Mouse (Mus musculus) heart, postnatal 25 days (tissue): ENCODE measurements around the gene Tbc1d14. TPM values are rescaled to one million over a fixed set of nuclear protein-coding genes. Genes with fewer than 3 reads are reported as not detected.

ENCODE experiments used
- DNase-seq: peaks from one replicate; pipeline ENCODE4 v3.0.0; 2022; ENCODE audit warnings: low spot score
- intact Hi-C: fragments of 180-260 bp; cut with DNase I; formaldehyde crosslinking; loops from one replicate; pipeline ENCODE4 v1.15.1; 2025
- total RNA-seq, 2 experiments: library from RNA; stranded (reverse); gene quantifications; 2 replicates each; pipeline ENCODE4 v1.2.3; 2021

Tbc1d14 gene
- total RNA-seq, 2 experiments from 2014 or later, result 14.3 to 14.7 TPM

DNA sequence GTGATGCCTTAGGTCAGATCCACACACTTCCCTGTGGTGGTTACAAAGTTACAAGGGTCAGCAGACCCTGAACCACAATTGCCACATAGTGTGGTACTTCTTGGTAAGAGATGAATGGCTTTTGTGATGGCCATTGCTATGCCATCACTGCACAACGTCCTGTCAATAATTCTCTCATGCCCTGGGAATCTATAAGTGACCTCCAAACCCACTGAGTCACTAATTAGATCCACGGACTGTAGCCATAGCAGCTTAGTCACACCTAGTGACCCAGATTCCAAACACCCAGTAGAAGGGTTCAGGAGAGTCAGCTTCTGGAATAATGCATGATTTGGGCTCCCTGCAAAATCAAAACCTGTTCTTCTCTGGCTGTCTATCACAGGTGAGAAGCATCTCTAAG, 67.9 kb downstream of the Tbc1d14 start:
- intact Hi-C loops, result loop anchor here (5.0 kb wide), 1 partner anchor 217 kb away; no protein-coding TSS in a partner anchor
- DNase-seq, result no peak

DNA sequence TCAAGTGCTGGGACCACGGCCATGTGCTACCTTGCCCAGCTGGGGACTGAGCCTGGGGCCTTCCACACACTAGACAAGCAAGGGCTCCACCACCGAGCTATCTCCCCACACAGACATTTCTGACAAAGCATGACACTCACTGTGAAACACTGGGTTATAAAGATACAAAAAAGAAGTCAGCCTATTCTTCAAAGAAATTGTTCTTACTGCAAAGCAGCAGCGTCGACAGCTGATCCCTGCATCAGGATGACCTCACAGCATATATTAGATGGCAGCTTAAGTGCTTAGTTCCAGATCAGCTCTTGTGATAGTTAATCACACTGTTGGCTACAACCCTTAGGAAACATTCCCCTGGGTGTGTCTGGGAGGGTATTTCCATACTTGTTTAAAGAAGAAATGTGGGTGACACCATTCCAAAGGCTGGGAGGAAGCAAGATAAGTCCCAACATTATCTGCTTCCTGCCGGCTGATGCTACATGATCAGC, 69.8 kb downstream of the Tbc1d14 start:
- DNase-seq, result no peak
- intact Hi-C loops, result no loop called here

DNA sequence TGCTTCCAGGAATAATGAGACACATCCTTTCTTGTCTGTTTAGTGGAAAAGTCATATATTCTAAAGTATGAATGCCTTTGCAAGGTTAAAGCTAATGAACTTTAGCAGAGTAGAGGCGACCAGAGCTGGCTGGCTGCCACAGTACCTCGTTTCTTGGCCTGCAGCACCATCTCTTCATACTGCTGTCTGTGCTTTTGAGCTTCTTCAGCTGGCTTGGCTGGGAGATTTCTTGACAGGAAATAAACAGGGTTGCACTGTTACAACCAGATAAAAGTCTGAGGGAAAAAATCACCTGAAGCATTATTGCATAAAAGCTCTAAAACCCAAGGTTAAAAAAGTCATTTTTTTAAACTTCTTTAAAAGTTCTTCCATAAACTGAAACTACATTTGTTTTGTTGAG, 70.3 kb downstream of the Tbc1d14 start:
- DNase-seq, result no peak
- intact Hi-C loops, result no loop called here

DNA sequence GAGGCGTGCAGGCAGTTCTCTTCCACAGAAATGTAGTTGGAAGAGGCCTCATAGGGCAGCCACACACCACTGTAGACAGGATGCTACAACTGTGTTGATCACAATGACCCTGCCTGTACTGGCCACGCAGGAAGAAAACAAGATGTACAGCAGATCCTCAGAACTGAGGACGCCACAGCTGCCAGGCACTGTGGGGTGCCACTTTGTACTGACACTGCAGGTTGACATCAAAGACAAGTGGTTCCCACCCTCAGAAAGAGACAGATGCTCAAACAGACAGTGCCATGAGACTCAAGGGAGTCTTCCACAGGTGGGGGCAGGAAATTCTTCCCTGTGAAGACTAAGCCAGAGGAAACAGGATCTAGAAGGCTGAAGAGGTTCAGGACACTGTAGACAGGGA, 73.3 kb downstream of the Tbc1d14 start:
- no peak for DNase-seq
- intact Hi-C loops, result no loop called here

DNA sequence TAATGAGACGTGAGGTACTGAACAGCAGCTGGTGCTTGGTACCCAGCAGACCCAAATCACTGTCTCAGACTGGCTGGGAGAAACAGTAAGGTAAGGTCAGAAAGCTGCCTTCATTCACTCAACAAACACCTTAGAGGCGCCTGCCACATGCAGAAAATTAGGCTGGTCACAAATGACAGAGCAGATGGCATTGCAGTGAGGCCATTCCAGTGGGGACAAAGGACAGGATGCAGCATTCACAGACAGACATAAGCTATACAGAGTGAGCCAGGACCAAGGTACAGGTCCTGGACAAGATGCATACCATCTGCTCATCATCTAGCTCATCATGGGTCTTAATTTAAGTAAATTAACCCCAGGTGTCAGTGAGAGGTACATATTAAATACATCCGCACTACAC, 75.5 kb downstream of the Tbc1d14 start:
- intact Hi-C loops, result no loop called here
- DNase-seq, result no peak

DNA sequence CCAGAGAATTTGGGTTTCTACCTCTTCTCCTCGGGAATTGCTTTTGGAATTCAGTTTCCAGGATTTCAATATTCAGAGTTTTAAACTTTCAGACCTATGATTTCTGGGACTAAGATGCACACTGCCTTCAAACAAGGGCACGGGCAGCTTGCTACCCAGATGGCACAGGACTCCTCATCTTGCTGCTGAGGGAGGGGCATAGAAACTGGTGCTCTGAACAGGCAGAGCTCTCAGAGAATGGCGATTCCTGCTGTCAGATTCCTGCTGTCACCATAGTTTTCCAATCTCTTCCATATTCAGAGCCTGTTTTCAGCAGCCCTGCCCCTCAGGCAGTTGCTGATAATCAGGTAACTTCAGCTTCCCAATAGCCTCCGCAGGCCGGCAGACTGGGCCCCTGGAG, 77.5 kb downstream of the Tbc1d14 start:
- intact Hi-C loops, result no loop called here
- no peak for DNase-seq

DNA sequence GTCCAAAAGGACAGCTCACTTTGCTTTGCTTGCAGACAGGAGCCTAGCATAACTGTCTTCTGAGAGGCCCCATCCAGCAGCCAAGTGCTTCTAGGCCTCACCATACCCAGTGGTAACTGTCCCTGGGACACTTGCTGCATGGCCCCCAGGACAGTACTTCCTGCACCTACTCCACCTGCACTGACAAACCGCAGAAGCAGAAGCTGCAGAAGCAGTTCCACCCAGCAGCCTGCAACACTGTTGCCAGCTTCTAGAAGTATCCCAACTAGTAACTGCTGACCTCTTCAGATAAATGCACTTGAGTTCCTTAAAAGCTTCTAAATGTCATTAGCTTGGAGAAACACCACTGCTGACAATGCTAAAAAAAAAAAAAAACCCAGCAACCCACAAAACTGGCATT, 78.0 kb downstream of the Tbc1d14 start:
- no peak for DNase-seq
- intact Hi-C loops, result no loop called here

DNA sequence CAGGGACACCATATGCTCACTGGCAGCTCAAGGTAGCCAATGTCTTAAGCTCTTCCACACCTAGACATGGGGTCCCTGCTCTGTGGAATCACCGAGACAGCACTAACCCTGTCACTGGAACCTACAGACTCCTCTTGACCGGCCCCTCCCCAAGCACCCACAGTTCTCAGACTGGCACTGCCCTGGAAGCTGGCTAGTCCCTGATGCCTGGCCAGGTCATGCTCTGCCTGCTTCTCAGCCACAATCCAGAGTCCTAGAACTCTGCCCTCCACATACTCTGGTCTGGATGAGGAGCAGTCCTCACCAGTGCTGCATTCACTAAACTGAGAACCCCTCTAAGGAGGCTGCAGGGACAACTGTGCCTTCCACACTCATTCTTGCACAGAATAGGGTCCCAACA, 82.1 kb downstream of the Tbc1d14 start:
- no peak for DNase-seq
- intact Hi-C loops, result no loop called here

DNA sequence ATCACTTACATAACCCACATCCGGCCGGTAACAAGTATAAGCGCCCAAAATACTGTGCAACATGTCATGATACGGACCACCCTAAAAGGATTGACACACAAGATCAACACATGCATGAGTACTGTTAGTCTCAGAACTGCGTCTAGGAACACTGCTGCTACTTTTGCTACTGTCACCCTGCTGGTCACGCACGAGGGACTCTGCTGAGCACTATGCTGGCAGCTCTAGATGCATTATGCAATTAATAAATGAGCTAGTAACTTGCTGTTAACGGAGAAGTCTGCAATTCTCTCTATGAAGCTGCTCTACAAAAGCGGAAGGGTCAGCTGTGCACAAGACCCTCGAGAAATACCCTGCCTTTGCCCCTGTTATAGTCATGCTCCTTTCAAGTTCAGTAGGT, 84.7 kb downstream of the Tbc1d14 start:
- intact Hi-C loops, result no loop called here

DNA sequence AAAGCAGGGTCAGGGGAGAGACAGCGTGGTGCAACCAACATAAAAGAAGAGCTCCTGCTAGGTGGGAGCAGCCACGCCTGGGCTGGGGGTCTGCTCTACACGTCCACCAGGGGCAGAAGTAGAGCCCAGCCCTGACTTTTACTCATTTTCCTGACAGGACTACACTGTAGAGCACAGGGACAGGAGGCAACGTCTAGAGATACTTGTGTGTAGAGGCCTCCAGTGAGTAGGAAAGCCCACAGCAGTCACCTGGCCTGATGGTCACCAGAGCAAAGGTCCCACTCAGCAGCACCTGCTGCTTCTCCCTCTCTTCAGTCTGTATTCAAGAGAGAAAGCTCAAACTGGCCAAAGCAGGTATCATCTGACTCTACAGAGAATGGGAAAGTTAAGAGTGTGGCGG, 87.4 kb downstream of the Tbc1d14 start:
- intact Hi-C loops, result no loop called here
- DNase-seq, result no peak

More for the DNA sequence above, 84.7 kb downstream of the Tbc1d14 start:
- DNase-seq, result no peak

DNA sequence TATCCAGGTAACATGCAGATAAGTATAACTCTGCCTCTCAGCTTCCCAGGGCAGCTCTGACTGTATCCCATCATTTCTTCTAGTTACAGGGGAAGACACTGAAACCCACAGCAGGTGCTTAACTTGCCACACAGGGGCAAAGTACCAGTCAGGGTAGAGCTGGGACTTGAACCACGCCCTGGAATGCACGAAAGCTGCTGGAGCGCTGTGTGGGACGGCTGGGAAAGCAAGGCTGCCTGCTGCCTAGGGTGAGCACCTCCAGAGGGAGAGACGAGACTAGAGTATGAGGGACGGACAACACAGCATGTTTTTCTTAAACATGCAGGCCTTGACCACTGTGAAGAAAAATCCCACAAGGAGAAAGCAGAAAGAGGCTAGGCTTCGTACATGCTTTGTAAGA, 87.8 kb downstream of the Tbc1d14 start:
- DNase-seq, result no peak
- intact Hi-C loops, result no loop called here

DNA sequence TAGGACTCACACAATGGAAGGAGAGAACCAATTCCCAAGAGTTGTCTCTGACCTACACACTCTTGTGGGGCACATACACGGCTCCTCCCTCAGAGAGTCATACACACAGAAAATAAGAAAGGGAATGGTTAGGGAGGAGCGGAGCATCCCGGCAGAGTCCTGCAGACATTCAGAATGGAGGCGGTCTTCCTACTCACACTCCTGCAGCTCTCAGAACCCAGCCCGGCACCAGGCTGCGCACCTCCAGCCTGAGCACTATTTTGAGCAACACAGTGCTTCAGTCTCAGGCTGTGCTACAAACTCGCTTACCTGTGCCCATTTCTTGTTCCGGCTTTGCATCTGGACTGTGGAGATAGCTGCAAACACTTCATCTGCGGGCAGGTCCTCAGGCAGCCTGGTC, 98.4 kb downstream of the Tbc1d14 start:
- no peak for DNase-seq
- intact Hi-C loops, result no loop called here

DNA sequence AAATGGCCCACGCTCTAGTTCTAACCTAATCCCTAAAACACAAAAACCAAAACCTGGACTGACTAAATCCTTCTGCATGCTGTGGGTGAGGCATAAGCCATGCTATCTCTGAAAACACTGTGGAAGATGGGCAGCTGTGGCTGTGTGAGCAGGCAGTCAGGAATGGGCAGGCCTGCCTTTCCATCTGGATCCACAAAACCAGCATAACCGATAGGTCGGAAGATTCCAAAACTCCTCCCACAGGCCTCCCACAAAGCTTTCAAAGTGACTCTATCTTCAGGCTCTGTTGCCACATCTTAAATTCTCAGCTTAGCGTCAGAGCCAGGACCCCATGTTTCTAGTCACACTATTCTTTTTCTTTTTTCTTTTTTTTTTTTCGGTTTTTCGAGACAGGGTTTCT, 99.2 kb downstream of the Tbc1d14 start:
- intact Hi-C loops, result no loop called here
- no peak for DNase-seq

DNA sequence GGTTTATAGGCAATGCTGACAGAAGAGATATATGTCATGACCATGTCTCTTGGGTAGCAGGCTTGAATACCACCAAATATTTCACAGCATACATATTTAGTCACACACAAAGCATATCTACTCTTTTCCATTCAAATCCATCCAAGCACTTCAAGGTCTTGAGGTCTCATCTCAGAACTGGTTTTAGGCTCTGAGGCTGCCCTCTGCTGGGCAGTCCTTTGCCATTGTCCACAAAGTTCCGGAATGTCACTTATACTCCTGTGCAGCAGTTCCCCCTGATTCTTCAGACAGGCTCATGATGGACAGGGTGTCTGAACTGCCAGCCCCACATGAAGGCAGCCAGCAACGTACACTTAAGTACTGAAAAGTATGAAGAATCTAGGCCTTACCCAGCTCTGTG, 103.9 kb downstream of the Tbc1d14 start:
- intact Hi-C loops, result no loop called here
- no peak for DNase-seq

DNA sequence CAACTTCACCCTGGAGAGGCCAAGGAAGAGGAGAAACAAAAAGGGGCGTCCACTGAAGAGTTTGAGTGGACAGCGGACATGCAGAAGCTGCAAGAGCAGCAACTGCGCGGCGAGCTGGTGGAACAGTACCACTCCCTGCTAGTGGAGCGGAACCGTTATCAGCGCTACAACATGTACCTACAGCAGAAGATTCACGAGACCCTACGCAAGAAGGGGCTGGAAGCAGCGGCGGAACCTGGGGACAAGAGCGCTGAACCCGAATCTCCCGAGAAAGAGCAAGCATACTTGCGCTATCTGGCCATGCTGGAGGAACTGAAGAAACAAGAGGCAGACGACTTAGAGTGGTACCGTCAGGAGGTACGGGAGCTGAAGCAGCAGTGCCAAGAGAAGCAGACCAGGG, 107.8 kb downstream of the Tbc1d14 start:
- intact Hi-C loops, result no loop called here
- no peak for DNase-seq

DNA sequence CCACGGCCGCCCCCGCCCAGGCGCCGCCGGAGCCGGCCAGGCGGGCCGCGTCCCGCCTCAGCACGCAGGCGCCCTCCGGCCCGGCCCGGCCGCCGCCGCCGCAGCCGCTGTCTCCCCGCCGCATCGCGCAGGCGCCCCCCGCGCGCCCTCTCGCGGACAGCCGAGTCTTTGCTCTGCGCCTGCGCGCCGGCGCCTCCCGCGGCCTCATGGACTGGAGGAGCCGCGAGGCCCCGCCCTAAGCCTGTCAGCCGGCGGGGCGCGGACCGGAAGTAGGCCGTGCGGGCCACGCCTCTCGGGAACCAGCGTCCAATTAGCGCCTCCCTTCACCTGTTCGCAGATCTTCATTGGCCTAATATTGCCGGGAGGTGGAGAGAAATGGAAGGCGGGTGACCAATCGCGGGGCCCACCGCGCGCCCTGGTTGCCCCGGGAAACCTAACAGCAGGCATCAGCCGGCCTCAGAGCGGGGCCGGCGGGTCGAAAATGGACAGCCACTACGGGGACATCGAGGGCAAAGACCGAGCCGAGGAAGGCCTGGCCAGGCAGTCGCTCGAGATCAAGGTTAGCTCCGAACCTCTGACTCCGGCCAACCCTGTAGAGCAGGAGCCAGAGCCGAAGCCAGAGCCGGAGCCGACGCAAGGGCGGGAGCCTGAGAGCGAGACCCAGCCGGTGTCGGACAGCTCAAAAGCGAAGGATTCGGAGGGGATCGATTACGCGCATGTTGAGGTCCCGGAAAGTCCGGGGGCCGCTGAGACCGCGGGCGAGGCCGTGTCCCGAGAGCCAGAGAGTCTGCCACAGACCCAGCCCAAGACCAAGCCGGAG, 108.7 kb downstream of the Tbc1d14 start, which contains the start of the genes Tada2b and Ccdc96:
Gene Tada2b (minus strand): TSS at position 115 of the 820 bp plus-strand sequence.
Gene Ccdc96 (plus strand): TSS at position 418 of the 820 bp plus-strand sequence.
- intact Hi-C loops, result no loop called here

DNA sequence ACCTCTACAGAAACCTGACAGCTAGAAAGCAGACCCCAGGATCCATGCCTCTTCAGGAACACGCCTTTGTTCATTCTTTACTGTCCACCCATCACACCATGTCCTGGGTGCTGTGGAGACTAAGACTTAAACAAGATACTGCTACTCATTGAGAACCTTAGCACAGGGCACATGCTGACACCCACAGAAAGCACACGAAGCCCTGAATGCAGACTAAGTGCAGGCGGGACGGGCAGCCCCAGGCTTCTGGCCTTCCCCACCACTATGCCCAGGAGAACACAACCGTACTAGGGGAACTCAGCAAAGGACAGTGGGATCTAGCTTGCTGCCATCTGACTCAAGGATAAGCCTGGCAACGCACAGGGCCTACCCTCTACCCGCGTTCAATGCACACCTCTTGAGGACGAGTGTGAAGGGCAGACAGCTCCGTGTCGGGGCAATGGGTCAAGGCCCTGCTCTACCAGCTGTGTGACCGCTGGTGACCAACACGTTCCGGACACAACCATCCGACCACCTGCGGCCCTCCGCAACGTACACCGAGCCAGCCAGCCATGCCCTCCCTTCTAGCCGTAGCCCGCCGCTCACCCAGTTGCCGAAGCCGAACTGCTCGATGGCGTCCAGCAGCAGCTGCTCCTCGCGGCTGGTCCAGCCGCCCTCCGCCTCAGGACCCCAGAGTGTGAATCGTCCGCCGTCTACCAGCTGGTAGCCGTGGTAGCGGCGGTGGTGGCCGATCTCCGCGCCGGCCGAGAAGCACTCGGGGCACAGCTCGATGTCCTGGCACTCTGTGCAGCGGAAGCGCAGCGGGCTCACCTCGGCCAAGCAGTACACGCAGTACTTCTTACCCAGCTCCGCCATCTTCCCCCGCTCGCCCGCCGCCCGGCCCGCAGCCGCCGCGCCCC, 109.6 kb downstream of the Tbc1d14 start:
- intact Hi-C loops, result loop anchor here (2.0 kb wide), 1 partner anchor 19 kb away; the partner anchor contains the start of gene Grpel1
- peak; percentile 22 for DNase-seq

More for the DNA sequence above, 108.7 kb downstream of the Tbc1d14 start, which contains the start of the genes Tada2b and Ccdc96:
- peak; percentile 99 for DNase-seq

DNA sequence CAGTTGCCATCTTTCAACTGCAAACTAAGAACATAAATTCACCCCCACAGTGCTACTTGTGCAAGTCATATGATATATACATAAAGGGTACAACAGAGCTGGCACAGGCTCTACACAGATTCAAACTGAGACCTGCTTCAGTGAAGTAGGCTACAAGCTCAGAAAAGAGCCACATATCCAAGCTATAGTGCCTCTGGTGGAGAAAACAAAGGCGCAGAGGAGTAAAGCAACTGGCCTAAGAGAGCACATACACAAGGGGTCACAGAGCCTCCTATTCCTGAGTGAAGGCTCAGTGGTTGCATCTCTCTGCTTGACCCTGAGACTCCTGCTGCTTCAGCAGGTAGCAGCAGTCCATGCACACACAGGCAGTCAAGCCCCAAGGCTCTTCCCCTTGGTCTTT, 112.0 kb downstream of the Tbc1d14 start:
- intact Hi-C loops, result no loop called here
- DNase-seq, result no peak

DNA sequence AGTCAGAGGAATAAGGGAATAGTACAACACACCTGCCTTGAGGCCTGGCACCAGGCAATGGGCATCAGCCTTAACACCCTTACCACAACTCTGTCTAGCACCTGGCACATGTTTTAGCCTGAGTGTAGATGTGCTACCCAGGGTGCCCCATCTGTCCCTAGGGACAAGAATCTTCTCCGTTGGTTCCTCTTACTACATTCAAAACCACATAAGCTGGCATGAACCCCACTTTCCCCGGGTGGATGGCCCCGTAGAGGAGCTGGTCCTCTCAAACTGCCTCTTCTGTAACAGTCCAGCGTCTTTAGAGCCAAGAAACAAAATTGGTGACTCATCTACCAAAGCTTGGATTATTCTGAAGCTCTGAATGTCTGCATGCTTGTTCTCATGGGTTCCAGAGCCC, 112.7 kb downstream of the Tbc1d14 start:
- intact Hi-C loops, result no loop called here
- no peak for DNase-seq

DNA sequence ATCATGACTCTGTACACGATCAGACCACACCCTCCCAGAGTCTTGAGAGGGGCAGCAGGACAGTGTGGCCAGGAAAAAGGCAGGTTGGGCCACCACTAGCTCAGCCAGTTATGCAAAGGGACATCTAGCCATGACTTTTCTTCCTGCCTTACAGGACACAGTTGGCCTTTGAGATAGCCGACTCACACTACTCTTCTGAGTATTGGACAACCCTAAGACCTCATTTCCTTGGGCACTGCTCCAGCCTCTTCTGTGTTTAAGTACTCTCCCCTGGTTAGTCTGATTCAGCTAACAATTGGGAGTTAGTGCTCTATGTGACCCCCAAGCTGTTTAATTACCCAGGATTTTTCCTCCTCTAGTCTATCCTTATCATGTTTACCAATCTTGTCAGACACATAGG, 113.3 kb downstream of the Tbc1d14 start:
- intact Hi-C loops, result no loop called here
- no peak for DNase-seq
